ENCODE assay signal across 8 mouse cellular contexts in genomic region chr3:94952806-94953205, GRCm38 (mm10). TPM values are rescaled to one million over a fixed set of nuclear protein-coding genes. Genes with fewer than 3 reads are reported as not detected.
A peak's percentile ranks its signal among the peaks of the same experiment; 100 is the strongest.
DNase-seq lines count a peak whose midpoint lies in the region; ATAC-seq lines count a peak whose summit lies in the region.

No protein-coding gene starts in this region.

- peaks cover 19% of the 10 kb centered on the region for H3K4me1 ChIP-seq in forebrain, embryonic 13.5 days
- peaks cover 23% of the 10 kb centered on the region for H3K4me1 ChIP-seq in kidney, embryonic 16.5 days (ENCODE audit: insufficient read depth, low read length)

- peak; percentile 12 for DNase-seq in adrenal gland, adult 2 months
- DNase-seq in adrenal gland, postnatal 10 days, result no peak
- peak; percentile 77 for DNase-seq in R1 (ENCODE audit: low read depth, low spot score)
- DNase-seq in thymus, postnatal 10 days (ENCODE audit: low spot score in 2 of 2), result peak; percentile 33 to 50
- no peak for DNase-seq in ovary, postnatal 14 days (ENCODE audit: low spot score)

- WGBS in forebrain, embryonic 13.5 days, result 69% methylated on average over 5 of the region's 5 CpGs
- 65% methylated on average over 5 of the region's 5 CpGs for WGBS in kidney, embryonic 16.5 days
- WGBS in macrophage (ENCODE audit: missing documents), result 63% methylated on average over 5 of the region's 5 CpGs

- H3K27me3 ChIP-seq in forebrain, embryonic 13.5 days, result no peaks in the 10 kb centered on the region
- H3K27me3 ChIP-seq in kidney, embryonic 16.5 days (ENCODE audit: insufficient read depth, low read length), result no peaks in the 10 kb centered on the region

- H3K9ac ChIP-seq in forebrain, embryonic 13.5 days, result peak overlapping the region; percentile 43; the same call in 1 of the 2 replicates
- peak overlapping the region; percentile 31; the same call in 1 of the 2 replicates for H3K9ac ChIP-seq in kidney, embryonic 16.5 days (replicated peaks; ENCODE audit: low read length)

- H3K27ac ChIP-seq in forebrain, embryonic 13.5 days, result no peak overlapping the region
- peak overlapping the region; percentile 95; the same call in 1 of the 2 replicates for H3K27ac ChIP-seq in kidney, embryonic 16.5 days (ENCODE audit: low read length)
- H3K27ac ChIP-seq in macrophage, result no peak overlapping the region; the same call in 1 of the 2 replicates

- H3K36me3 ChIP-seq in forebrain, embryonic 13.5 days (ENCODE audit: poor library complexity, severe bottlenecking), result peaks cover 24% of the 10 kb centered on the region
- H3K36me3 ChIP-seq in kidney, embryonic 16.5 days (ENCODE audit: insufficient read depth, low read length), result peaks cover 24% of the 10 kb centered on the region
- peaks cover 19% of the 10 kb centered on the region for H3K36me3 ChIP-seq in macrophage (ENCODE audit: inconsistent target)

- peak overlapping the region; percentile 75 for H3K4me3 ChIP-seq in forebrain, embryonic 13.5 days
- H3K4me3 ChIP-seq in kidney, embryonic 16.5 days (ENCODE audit: low read length), result peak overlapping the region; percentile 93
- H3K4me3 ChIP-seq in macrophage (ENCODE audit: inconsistent target), result peak overlapping the region; percentile 67; the same call in 1 of the 2 replicates

- peak overlapping the region; percentile 69 for H3K4me2 ChIP-seq in forebrain, embryonic 13.5 days
- H3K4me2 ChIP-seq in kidney, embryonic 16.5 days (replicated peaks; ENCODE audit: low read depth, low read length), result peak overlapping the region; percentile 67

- no peaks in the 10 kb centered on the region for H3K9me3 ChIP-seq in forebrain, embryonic 13.5 days (replicated peaks)
- no peaks in the 10 kb centered on the region for H3K9me3 ChIP-seq in kidney, embryonic 16.5 days (ENCODE audit: low read length)

- no peaks in the 10 kb centered on the region for H3K79me2 ChIP-seq in macrophage (ENCODE audit: inconsistent target)

- ATAC-seq in forebrain, embryonic 13.5 days, result no peak
- ATAC-seq in kidney, embryonic 16.5 days (ENCODE audit: low FRiP score, low TSS enrichment), result peak; percentile 52; the same call in 1 of the 2 replicates

RNA-seq across cellular contexts. Expression of gene Rfx5, which starts 1.1 kb away (rescaled TPM):
- total RNA-seq in adrenal gland, adult 2 months (2021), result 10 to 100 TPM; 17.2 to 30.1 TPM
- 10.8 and 13.5 TPM in 2 replicates for polyA plus RNA-seq in adrenal gland, adult 2 months (2012; rRNA removed)
- total RNA-seq in adrenal gland, postnatal 10 days (2021), result 10 to 100 TPM; 20.2 to 31.4 TPM
- polyA plus RNA-seq in forebrain, embryonic 13.5 days (2015; fragmentation: Nextera tagmentation; extraction: Ambion mirVana), result 4.3 TPM in 2 replicates
- 10.0 and 10.5 TPM in 2 replicates for polyA plus RNA-seq in kidney, embryonic 16.5 days (2015; fragmentation: Nextera tagmentation; extraction: Ambion mirVana)
- total RNA-seq in macrophage (2018; cell fraction: chromatin; rRNA removed), result 10 to 100 TPM; 31.0 to 69.0 (median 40.2) TPM
- total RNA-seq in macrophage (2018; cell fraction: cytosol; rRNA removed), result 10 to 100 TPM in 5 of 26 experiments, 1 to 10 TPM in 21; 7.2 to 12.4 (median 8.8) TPM
- total RNA-seq in macrophage (2018; cell fraction: nucleus; rRNA removed), result 10 to 100 TPM; 17.7 to 41.4 (median 29.5) TPM
- polyA plus RNA-seq in macrophage (2018), result 5.6 to 8.0 TPM (median 7.2 TPM) in 3 replicates

RNA-seq across cellular contexts. Expression of gene Selenbp1, which starts 19.9 kb away (rescaled TPM):
- total RNA-seq in adrenal gland, adult 2 months (2021), result 10 to 100 TPM; 47.5 to 52.7 TPM
- polyA plus RNA-seq in adrenal gland, adult 2 months (2012; rRNA removed), result 102 and 126 TPM in 2 replicates
- total RNA-seq in adrenal gland, postnatal 10 days (2021), result 10 to 100 TPM; 73.8 to 78.3 TPM
- polyA plus RNA-seq in forebrain, embryonic 13.5 days (2015; fragmentation: Nextera tagmentation; extraction: Ambion mirVana), result 7.6 and 9.0 TPM in 2 replicates
- polyA plus RNA-seq in kidney, embryonic 16.5 days (2015; fragmentation: Nextera tagmentation; extraction: Ambion mirVana), result 88.7 and 105 TPM in 2 replicates
- 10 to 100 TPM in 3 of 26 experiments, 1 to 10 TPM in 22, not detected in 1; 1.1 to 20.8 (median 4.9) TPM for total RNA-seq in macrophage (2018; cell fraction: chromatin; rRNA removed)
- total RNA-seq in macrophage (2018; cell fraction: cytosol; rRNA removed), result 10 to 100 TPM in 25 of 26 experiments, 1 to 10 TPM in 1; 9.6 to 30.9 (median 17.0) TPM
- total RNA-seq in macrophage (2018; cell fraction: nucleus; rRNA removed), result 10 to 100 TPM in 3 of 26 experiments, 1 to 10 TPM in 23; 2.3 to 16.9 (median 6.1) TPM
- 12.8 to 25.0 TPM (median 14.3 TPM) in 3 replicates for polyA plus RNA-seq in macrophage (2018)

RNA-seq across cellular contexts. Expression of gene Pi4kb, which starts 21.7 kb away (rescaled TPM):
- 10 to 100 TPM; 57.0 to 68.7 TPM for total RNA-seq in adrenal gland, adult 2 months (2021)
- polyA plus RNA-seq in adrenal gland, adult 2 months (2012; rRNA removed), result 29.3 and 29.9 TPM in 2 replicates
- 10 to 100 TPM; 43.1 to 45.3 TPM for total RNA-seq in adrenal gland, postnatal 10 days (2021)
- 23.6 and 25.5 TPM in 2 replicates for polyA plus RNA-seq in forebrain, embryonic 13.5 days (2015; fragmentation: Nextera tagmentation; extraction: Ambion mirVana)
- polyA plus RNA-seq in kidney, embryonic 16.5 days (2015; fragmentation: Nextera tagmentation; extraction: Ambion mirVana), result 25.0 and 30.3 TPM in 2 replicates
- total RNA-seq in macrophage (2018; cell fraction: chromatin; rRNA removed), result 100 to 1,000 TPM in 2 of 26 experiments, 10 to 100 TPM in 24; 38.8 to 108 (median 58.8) TPM
- 10 to 100 TPM; 37.8 to 62.4 (median 51.1) TPM for total RNA-seq in macrophage (2018; cell fraction: cytosol; rRNA removed)
- total RNA-seq in macrophage (2018; cell fraction: nucleus; rRNA removed), result 10 to 100 TPM; 33.3 to 79.6 (median 41.8) TPM
- polyA plus RNA-seq in macrophage (2018), result 39.8 to 61.5 TPM (median 51.3 TPM) in 3 replicates

Comparison
In these comparisons a context has a peak if more than half of its experiments do, and no peak if none do; other contexts are left out.
1. DNase-seq: peak in adrenal gland, adult 2 months (single experiment), R1 (single experiment) and thymus, postnatal 10 days (2 of 2); none in adrenal gland, postnatal 10 days (single experiment) and ovary, postnatal 14 days (single experiment).
2. Peak in every context shown above with its lines, with median percentiles within 50 percentile points of each other: H3K4me3 ChIP-seq.